Mouse (Mus musculus) small intestine, adult 2 months (tissue): Measurements from ENCODE around the gene Rbm39.

Source experiments
- CTCF ChIP-seq: fragments of 200-500 bp; IDR thresholded peaks from 2 replicates; pipeline ENCODE4 v1.5.1; 2012; ENCODE audit warnings: low read depth, mild to moderate bottlenecking, control low read depth, inconsistent platforms, low read length, moderate library complexity, mixed read lengths; ENCODE audit not compliant: insufficient replicate concordance, insufficient read length; ENCODE audit errors: extremely low read depth
- POLR2A ChIP-seq: fragments of 200-500 bp; IDR thresholded peaks from 2 replicates; pipeline ENCODE4 v1.6.1; 2012; ENCODE audit warnings: low read depth, mild to moderate bottlenecking, control low read depth, inconsistent platforms, low read length, moderate library complexity

- TF ChIP-seq POLR2A (no peak), CTCF (no peak)
Observed at GRCm38 (mm10) chr2:156119566-156119965, 60.5 kb downstream of the Rbm39 start.
